Mouse (Mus musculus) neural tube, embryonic 10.5 days (tissue): ENCODE measurements around the gene St6gal2.
A peak's percentile ranks its signal among the peaks of the same experiment; 100 is the strongest.

Experiments
- DNase-seq: peaks from one replicate; pipeline ENCODE4 v3.0.0-alpha.2; 2017; ENCODE audit warnings: low spot score; ENCODE audit errors: extremely low spot score

St6gal2 gene

DNA sequence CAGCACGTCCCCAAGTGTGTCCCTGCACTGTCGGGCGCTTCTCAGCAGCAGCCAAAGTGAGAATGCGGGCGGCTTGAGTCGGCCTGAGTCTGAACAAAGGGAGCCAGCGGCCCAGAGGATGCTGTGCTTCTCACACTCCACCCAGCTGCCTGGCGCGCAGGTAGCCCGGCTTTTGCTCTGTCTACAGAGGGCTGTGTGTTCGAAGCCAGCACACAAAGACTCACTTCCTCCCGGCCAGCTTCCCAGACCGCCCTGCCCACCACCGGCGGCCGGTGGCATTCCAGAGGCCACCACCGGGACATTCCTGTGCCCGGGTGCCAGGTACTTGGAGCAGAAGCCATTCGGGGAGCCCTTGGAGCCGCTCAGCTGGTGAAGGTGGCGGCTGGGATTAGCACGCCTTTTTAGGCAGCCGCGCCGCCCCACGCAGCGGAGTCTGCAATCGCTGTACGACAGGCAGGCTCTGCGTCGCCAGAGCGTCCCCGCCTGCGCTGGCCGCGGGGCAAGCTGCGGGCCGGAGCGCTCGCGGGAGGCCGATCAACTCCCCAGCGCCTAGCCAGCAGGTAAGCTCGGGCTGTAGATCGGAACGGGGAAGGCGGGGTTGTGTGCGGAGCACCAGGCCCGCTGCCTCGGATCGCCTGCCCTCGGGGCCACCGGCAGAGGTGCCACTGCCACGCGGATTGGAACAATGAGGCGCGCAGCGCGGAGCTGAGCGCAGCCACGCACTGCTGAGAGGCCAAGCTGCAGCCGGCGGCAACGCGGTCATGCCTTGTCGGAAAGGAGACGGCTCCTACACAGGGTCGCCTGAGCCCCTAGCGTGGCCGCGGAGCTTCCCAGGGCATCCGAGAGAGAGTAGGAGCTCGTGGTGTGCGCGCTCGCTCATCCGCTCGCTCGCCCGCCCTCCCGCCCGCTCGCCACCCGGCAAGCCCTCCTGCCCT, at the start of gene St6gal2:
Gene St6gal2 (plus strand): TSS at position 133 of the 935 bp plus-strand sequence.
- DNase-seq: peak; percentile 82

DNA sequence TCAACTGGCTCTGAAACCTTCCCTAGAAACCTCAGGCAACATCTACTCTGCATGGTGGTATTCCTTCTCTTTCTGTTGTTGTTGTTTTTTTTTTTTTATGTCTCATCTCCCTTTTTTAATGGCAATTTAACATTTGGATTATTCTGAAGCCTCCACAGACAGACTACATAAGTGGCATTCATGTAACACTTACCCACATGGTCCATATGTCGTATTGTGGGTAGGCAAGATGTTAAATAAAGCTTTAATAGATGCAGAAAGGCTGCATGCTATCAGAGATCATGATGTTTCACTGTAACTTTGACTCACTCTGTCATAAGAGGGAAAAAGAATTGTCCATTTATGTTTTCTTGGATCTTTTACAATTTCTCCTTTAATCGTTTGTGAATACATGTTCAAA, 39.1 kb upstream of the St6gal2 start:
- no peak for DNase-seq

DNA sequence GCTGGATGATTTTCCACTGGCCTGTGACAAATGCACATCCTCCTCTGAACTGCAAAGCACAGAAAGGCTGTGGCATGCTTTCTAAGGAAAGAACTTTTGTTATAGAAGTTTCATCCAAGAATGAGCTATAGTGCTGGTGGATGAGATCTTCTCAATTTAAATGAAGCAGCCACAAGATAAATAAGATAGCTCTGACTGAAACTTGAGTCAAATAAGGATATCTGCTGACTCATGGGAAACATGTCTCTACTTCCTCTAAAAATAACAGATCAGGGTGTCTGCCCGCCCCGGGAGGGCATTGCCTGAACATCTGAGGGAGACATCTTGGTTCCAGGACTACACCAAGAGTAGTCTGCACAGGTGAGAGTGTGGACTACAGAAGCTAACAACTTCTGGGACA, 28.7 kb upstream of the St6gal2 start:
- no peak for DNase-seq

DNA sequence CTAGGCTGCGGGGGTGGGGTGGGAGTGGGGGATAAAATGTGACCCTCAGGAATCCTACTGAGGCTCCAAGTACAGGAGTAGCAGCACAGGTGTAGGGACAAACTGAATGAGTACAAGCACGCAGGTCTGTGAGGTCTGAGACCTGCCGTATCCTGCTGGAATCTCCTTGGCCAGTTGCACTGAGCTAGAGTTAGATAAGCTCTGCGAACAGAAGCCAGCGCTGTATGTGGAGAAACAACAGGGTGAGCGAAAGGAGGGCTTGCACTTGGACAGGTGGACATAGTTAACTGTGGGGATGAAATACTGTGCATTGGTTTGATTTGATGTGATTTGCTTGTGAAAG, 974 bp downstream of the St6gal2 start:
- DNase-seq: no peak

DNA sequence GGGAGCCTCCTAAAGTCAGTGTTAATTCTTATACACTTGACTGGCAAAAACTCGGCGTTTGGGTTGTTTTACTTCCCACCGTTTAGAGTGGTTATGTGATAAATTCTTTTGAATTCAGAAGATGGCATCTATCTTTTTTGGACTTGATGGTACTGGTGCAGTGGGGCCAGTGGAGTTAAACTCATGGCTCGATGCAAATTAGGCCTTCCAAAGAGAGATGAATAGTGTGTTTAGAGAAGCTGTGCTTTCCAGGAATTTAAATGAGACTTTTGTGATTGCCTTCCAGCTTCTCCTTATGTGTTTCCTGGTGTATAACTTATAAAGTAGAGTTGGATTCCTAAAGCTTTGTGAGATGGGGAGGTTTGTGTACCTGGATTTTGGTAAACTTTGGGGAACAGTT, 1.5 kb downstream of the St6gal2 start:
- no peak for DNase-seq

DNA sequence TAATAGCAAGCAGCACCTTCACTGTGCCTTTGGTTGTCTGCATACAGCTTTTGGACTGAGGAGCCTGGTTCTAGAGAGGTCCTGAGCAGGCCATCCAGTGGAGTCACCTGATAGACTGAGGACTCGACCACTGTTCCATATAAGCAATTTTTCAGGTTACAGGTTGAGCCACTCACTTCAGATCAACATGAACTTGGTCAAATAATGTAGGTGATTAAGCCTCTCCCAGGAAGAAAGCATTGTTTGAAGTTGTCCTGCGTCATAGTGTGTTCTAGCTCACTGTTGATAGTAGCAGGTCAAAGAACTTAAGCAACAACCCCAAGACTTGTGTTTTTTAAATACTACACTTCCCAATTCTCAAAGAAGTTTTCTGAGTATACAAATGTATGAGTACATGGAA, 5.8 kb downstream of the St6gal2 start:
- DNase-seq: no peak

DNA sequence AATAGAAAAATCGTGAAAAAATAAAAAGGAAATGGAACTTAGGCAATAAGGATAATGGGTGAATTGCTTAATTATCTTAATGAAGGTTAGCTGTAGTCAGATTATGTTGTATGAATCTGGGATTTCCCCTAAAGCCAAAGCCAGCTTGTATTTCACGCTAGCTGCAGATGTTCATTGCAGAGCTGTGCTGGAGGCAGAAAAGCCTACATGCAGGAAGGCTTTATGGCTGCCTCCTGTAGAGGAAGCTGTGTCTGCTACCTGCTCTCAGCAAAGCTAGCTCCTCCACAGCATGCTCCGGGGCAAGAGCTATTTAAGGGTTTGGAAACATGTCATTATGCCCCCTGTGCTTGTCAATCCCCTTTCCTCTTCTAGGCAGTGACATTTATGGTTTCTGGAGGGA, 9.3 kb downstream of the St6gal2 start:
- DNase-seq: no peak

DNA sequence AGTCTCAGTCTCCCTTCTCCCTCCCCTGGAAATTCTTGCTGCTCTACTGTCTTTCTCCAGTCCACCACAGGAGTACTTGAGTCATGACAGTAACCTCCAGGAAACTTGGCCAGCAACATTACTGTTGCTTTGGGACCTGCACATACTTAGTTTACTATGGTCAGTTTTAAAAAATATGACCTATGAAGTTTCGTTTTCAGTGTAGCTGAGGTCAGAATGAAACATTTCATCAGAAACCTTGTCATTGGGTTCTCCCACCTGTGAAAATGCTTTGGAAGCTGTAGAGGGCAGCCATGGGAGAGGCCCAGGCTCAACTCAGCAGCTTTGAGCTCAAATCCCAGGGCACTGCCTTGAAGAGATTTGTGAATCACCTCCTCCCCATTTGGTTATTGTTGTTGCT, 15.0 kb downstream of the St6gal2 start:
- DNase-seq: no peak

DNA sequence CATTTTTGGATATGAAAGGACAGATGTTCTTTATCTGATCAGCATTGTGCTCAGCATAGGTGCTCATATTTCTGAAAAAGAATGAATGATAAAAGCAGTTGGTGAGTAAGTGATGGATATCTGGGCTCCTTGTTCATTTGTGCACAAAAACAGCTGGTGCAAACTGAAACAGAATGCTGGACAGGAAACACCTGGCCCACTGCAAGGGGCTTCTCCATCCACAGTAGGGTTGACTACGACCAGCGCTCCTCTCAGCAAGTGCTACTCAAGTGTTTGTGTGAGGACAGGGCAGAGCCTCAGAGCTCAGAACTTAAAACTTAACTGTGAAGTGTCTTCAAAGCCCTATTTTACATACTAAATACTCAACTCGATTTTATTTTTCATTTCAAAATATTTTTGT, 22.4 kb downstream of the St6gal2 start:
- DNase-seq: no peak

DNA sequence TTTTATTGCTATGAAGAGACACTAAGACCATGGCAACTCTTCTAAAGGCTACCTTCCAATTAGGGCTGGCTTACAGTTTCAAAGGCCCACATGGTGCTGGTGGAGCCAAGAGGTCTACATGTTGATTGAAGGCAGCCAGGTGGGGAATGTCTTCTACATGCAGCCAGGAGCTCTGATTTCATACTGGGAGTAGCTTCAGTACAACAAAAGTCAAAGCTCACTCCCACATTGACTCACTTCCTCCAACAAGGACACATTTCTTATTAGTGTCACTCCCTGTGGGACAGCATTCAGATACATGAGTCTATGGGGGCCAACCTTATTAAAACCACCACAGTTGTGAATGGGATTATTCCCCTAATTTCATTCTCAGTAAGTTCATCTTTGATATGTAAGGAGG, 23.8 kb downstream of the St6gal2 start:
- DNase-seq: no peak

DNA sequence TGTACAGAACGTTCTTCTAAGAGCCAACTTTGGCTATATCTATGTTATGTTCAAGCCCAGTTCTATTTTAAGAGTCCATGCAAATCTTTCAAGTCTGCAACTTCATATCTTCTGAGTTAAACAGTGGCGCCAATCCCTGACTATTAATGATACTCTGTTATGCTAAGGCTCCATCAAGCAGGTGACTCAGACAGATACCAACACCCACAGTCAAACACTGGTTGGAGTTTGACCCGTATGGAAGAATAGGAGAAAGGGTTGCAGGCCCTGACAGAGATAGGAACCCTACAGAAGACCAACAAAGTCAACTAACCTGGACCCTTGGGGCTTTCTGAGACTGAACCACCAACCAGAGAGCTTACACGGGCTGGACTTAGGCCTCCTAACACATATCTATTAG, 30.8 kb downstream of the St6gal2 start:
- no peak for DNase-seq

DNA sequence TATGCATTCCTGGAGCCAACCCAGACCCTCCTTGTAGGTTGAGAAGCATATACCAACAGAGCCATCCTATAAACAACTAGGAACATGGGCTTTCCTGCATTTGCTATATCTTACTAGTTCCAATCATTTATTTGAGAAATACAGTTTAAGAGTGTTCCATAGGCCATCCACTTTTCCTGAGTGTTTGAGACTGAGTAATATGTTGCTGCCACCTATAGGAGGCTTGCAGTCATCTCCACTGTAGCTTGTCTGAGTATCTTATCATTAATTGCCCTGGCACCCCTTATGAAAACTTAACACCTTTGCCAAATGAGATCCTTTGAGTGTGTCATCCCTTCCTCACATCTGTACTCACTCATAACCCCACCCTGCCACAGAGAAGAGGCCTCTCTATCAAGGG, 32.2 kb downstream of the St6gal2 start:
- no peak for DNase-seq

DNA sequence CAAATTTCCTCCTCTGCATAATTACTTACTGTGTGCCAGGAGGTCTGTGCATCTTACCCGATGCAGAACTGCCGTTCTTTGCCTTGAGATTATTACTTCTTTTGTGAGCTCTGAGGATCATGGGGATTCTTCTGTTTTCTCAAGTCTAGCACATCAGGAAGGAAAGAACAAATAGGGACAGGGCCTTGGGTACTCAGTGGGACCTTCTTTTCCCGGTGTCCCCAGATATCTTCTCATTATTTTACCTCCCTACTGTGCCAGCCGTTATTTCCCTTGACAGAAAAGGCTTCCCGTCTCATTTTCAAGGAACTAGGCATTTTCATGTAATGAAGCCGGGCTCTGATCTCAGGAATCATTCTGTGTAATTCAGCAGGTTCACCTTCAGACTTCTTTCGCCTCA, 34.2 kb downstream of the St6gal2 start:
- DNase-seq: no peak

DNA sequence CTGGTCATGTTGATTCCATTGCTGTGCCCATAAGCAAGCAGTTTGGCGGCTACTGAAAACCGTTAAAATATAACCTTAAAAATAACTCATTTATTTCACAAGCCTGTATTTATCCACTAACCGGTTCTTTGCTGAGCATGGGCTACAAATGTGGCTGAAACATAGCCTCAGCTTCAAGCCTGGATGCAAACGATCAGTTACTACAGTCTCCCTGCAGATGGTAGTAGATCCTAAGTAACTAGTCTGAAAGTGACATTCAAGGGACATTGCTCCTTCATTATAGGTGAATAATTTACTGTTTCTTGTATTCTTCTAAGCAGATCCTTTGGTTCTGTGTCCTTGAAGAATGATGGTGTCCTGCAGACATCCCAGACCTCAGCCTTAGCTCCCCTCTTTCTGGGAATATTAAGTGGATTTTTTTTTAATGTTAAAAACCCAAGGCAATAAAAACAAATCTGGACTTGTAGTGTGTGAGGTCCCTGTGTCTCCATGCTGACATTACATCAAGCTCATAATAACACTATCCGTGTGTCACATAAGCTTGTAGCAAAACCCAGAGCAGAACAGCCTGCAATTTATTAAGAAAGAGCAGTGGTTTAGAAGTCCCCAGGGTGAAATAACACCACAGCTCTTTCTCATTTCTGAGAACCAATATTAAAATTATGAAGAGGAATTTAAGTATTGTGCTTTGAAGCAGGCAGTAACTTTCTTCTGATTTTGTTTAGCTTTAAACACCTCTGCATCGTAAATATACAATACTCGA, 39.1 kb downstream of the St6gal2 start:
- DNase-seq: no peak

DNA sequence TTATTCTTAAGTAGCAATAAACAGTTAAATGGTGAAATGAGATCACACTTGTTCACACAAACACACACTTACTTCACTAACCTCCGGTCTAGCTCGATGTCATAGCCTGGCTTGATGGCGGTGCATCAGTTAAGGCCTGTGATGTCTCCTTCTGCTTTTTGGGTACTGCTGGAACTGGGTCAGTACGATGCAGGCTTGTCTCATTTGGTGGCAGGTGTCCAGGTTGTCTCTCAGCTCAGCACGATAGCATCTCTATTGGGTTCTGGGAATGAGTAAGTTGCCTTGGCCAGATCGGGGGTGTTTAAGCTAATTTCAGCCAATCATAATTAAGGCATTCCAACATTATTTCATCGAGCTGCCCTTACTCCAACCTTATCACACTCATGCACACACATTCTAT, 86.7 kb downstream of the St6gal2 start:
- no peak for DNase-seq

DNA sequence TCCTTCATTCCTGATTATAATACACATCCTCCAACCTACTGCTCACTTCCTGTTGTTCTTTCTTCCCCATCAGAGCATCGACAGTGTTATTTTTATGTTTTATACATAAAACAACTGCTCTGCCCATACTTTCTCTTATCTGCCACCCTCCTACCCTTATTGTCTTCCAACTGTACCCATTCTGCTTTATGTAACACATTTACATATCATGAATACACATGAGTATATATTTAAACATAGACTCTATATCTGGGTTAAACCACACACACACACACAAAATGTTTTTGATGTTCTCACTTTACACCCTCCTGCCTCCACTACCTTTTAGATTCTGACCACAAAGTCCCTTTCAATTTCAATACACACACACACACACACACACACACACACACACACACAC, 103.3 kb downstream of the St6gal2 start:
- no peak for DNase-seq

DNA sequence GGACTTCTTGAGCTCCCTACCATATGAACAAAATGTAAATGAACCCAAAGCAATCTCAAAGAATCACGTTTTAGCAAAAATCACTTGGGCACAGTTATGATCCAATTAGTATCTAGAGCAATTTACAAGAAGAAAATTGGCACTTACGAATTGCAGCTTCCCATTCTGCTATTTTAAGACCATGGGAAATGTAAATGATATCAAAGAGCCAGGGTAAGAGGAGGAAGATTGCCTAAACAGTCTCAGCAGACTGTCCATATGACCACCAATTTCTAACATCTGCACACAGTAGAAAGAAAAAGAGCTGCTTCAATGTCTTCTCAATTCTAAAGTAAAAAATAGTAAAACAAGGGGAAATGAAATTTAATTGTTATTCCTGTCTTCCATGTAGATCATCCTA, 116.6 kb downstream of the St6gal2 start:
- no peak for DNase-seq
